Mouse (Mus musculus) cerebellum, adult 2 months (tissue): Measurements from ENCODE around the gene Map4.

ENCODE experiments used
- CTCF ChIP-seq: fragments of 200-500 bp; IDR thresholded peaks from 2 replicates; pipeline ENCODE4 v1.5.1; 2011; ENCODE audit warnings: low read depth, mild to moderate bottlenecking, control low read depth, low read length, moderate library complexity, borderline replicate concordance; ENCODE audit not compliant: insufficient read depth
- POLR2A ChIP-seq: fragments of 200-500 bp; IDR thresholded peaks from 2 replicates; pipeline ENCODE4 v1.6.1; 2011; ENCODE audit warnings: low read length, control low read depth, borderline replicate concordance; ENCODE audit not compliant: insufficient read depth

- TF ChIP-seq CTCF = no peak
- TF ChIP-seq POLR2A = no peak
Measured at GRCm38 (mm10) chr9:109907300-109907699, 24.0 kb upstream of the Map4 start.
